Mouse (Mus musculus) spleen, adult 2 months (tissue): ENCODE data around the gene Plekha4.

Experiments
- CTCF ChIP-seq: fragments of 200-500 bp; IDR thresholded peaks from 2 replicates; pipeline ENCODE4 v1.5.1; 2011; ENCODE audit warnings: mild to moderate bottlenecking, inconsistent platforms; ENCODE audit not compliant: insufficient read depth, insufficient read length, insufficient replicate concordance; ENCODE audit errors: extremely low read depth
- POLR2A ChIP-seq: fragments of 200-500 bp; IDR thresholded peaks from 2 replicates; pipeline ENCODE4 v1.6.1; 2011; ENCODE audit warnings: low read depth, low read length, inconsistent platforms

- TF ChIP-seq CTCF (no peak), POLR2A (no peak)
Observed at GRCm38 (mm10) chr7:45530643-45531042, 4.5 kb downstream of the Plekha4 start.
